Mouse (Mus musculus) forebrain, embryonic 15.5 days (tissue): ENCODE data around the gene Pvalb. TPM values are rescaled to one million over a fixed set of nuclear protein-coding genes. Genes with fewer than 3 reads are reported as not detected.

Experiments
- ATAC-seq: fragments of 200-750 bp; cut with Nextera tagmentation; replicated peaks from 2 replicates; pipeline ENCODE4 v1.8.0; 2017; ENCODE audit warnings: mild to moderate bottlenecking, moderate TSS enrichment, moderate library complexity
- H3K27ac ChIP-seq: fragments of 300-500 bp; sonication (generic); replicated peaks from 2 replicates; pipeline ENCODE4 v1.5.1; 2015; ENCODE audit warnings: mild to moderate bottlenecking, inconsistent platforms
- H3K27me3 ChIP-seq: fragments of 300-500 bp; sonication (generic); 2 replicates; pipeline ENCODE4 v1.6.1; 2015; ENCODE audit warnings: inconsistent platforms
- H3K36me3 ChIP-seq: fragments of 300-500 bp; sonication (generic); 2 replicates; pipeline ENCODE4 v1.6.1; 2015; ENCODE audit warnings: mild to moderate bottlenecking, inconsistent platforms
- H3K4me1 ChIP-seq: fragments of 300-500 bp; sonication (generic); 2 replicates; pipeline ENCODE4 v1.6.1; 2015; ENCODE audit warnings: inconsistent platforms
- H3K4me2 ChIP-seq: fragments of 300-500 bp; sonication (generic); replicated peaks from 2 replicates; pipeline ENCODE4 v1.6.1; 2015; ENCODE audit warnings: mild to moderate bottlenecking, inconsistent platforms
- H3K4me3 ChIP-seq: fragments of 300-500 bp; sonication (generic); 2 replicates; pipeline ENCODE4 v1.5.1; 2015; ENCODE audit warnings: mild to moderate bottlenecking, inconsistent platforms
- H3K9ac ChIP-seq: fragments of 300-500 bp; sonication (generic); replicated peaks from 2 replicates; pipeline ENCODE4 v1.6.1; 2015; ENCODE audit warnings: mild to moderate bottlenecking, inconsistent platforms
- H3K9me3 ChIP-seq: fragments of 300-500 bp; sonication (generic); 2 replicates; pipeline ENCODE4 v1.6.1; 2016; ENCODE audit warnings: inconsistent platforms
- WGBS: fragments of 180-500 bp; shearing (Covaris S2); methylation state at CpG from one replicate; pipeline ENCODE4 v1.1.7; 2015; ENCODE audit warnings: mixed read lengths; 5-methylcytosine and 5-hydroxymethylcytosine counted together
- polyA plus RNA-seq: library from polyadenylated mRNA; unstranded; fragments of >200 nt; fragmentation: Nextera tagmentation; extraction: Ambion mirVana; gene quantifications from 2 replicates; pipeline ENCODE4 v1.2.1, GENCODE M21; 2015

Pvalb gene
- polyA plus RNA-seq, 1 experiment from 2014 or later, result not detected

- Histone ChIP-seq H3K9me3 (no peaks in the 10 kb centered on the region), H3K36me3 (no peaks in the 10 kb centered on the region), H3K27me3 (no peaks in the 10 kb centered on the region), H3K4me1 (no peaks in the 10 kb centered on the region), H3K27ac (no peak overlapping the region), H3K4me2 (no peak overlapping the region), H3K4me3 (no peak overlapping the region), H3K9ac (no peak overlapping the region)
- WGBS, result 75% methylated on average over 7 of the region's 7 CpGs
- no peak for ATAC-seq
Observed at GRCm38 (mm10) chr15:78148565-78148964, 57.6 kb downstream of the Pvalb start.

Other genes with a start within 250 kb of the Pvalb start
- 13.8 and 14.5 TPM in 2 replicates for gene Foxred2, start 249.7 kb downstream of the Pvalb start, polyA plus RNA-seq
- gene Eif3d, start 235.6 kb downstream of the Pvalb start, polyA plus RNA-seq, result 186 and 199 TPM in 2 replicates
- 7.0 and 7.6 TPM in 2 replicates for gene Cacng2, start 86.4 kb downstream of the Pvalb start, polyA plus RNA-seq
- 118 and 120 TPM in 2 replicates for gene Ift27, start 32.3 kb downstream of the Pvalb start, polyA plus RNA-seq
- gene Ncf4, start 38.4 kb upstream of the Pvalb start, polyA plus RNA-seq, result 0.87 and 1.1 TPM in 2 replicates
- 0.08 and 0.15 TPM in 2 replicates for gene Csf2rb2, start 99.3 kb upstream of the Pvalb start, polyA plus RNA-seq
- 0.32 and 0.75 TPM in 2 replicates for gene Csf2rb, start 119.4 kb upstream of the Pvalb start, polyA plus RNA-seq
- gene Tex33, start 189.5 kb upstream of the Pvalb start, polyA plus RNA-seq, result not detected in 2 replicates
- gene Tst, start 199.5 kb upstream of the Pvalb start, polyA plus RNA-seq, result 23.7 and 24.6 TPM in 2 replicates
- 4.1 and 5.3 TPM in 2 replicates for gene Mpst, start 200.0 kb upstream of the Pvalb start, polyA plus RNA-seq
- gene Kctd17, start 222.2 kb upstream of the Pvalb start, polyA plus RNA-seq, result 123 and 132 TPM in 2 replicates